Mouse (Mus musculus): ENCODE data around the gene Fdx1l. TPM values are rescaled to one million over a fixed set of nuclear protein-coding genes. Genes with fewer than 3 reads are reported as not detected.
"Not testable (repeated sequence)": the region's sequence is repeated elsewhere in the genome, so short reads cannot be mapped to it uniquely, and the experiment has no call there.

Gene Fdx1l
- polyA plus RNA-seq, 1 experiment from 2014 or later: 29.1 TPM

GRCm38 (mm10) chr9:21072641-21073040, 773 bp downstream of the Fdx1l start:
- ATAC-seq (ENCODE audit: insufficient read depth): 0 out of 2 replicates have a peak, but pooled peaks have one; percentile 10
- H3K27ac ChIP-seq (replicated peaks): peak overlapping the region; percentile 60
- H3K9ac ChIP-seq: peak overlapping the region; percentile 72
- peak overlapping the region; percentile 90 for H3K4me3 ChIP-seq (replicated peaks)
- H3K4me2 ChIP-seq: peak overlapping the region; percentile 96
- no peaks in the 10 kb centered on the region for H3K9me3 ChIP-seq (replicated peaks)
- H3K36me3 ChIP-seq (replicated peaks): peaks cover 51% of the 10 kb centered on the region
- no peaks in the 10 kb centered on the region for H3K27me3 ChIP-seq
- H3K4me1 ChIP-seq (replicated peaks): peaks cover 33% of the 10 kb centered on the region
- WGBS (ENCODE audit: insufficient replicate concordance): 7% methylated on average over 4 of the region's 4 CpGs

GRCm38 (mm10) chr9:21067006-21067684, 6.3 kb downstream of the Fdx1l start, which contains the start of gene Zglp1:
Zglp1 (minus strand) TSS chr9:21067093.
- Histone ChIP-seq H3K9me3 (replicated peaks) (no peaks in the 10 kb centered on the region), H3K4me3 (replicated peaks) (no peak within 1 kb of the TSS), H3K4me2 (no peak within 1 kb of the TSS), H3K4me1 (replicated peaks) (peaks cover 11% of the 10 kb centered on the region), H3K27me3 (no peaks in the 10 kb centered on the region), H3K36me3 (replicated peaks) (peaks cover 42% of the 10 kb centered on the region), H3K9ac (no peak within 1 kb of the TSS), H3K27ac (replicated peaks) (no peak within 1 kb of the TSS)
- WGBS (ENCODE audit: insufficient replicate concordance): 82% methylated on average over 27 of the region's 27 CpGs
- ATAC-seq (ENCODE audit: insufficient read depth): no peak

GRCm38 (mm10) chr9:21062928-21063327, 10.5 kb downstream of the Fdx1l start:
- no peak overlapping the region for H3K27ac ChIP-seq (replicated peaks)
- no peak overlapping the region for H3K4me2 ChIP-seq
- peaks cover 33% of the 10 kb centered on the region for H3K36me3 ChIP-seq (replicated peaks)
- ATAC-seq (ENCODE audit: insufficient read depth): no peak
- H3K4me3 ChIP-seq (replicated peaks): no peak overlapping the region
- H3K9ac ChIP-seq: no peak overlapping the region
- no peaks in the 10 kb centered on the region for H3K27me3 ChIP-seq
- 84% methylated on average over 2 of the region's 2 CpGs for WGBS (ENCODE audit: insufficient replicate concordance)
- no peaks in the 10 kb centered on the region for H3K9me3 ChIP-seq (replicated peaks)
- 0 out of 2 replicates have a peak, but pooled peaks cover 4% of the 10 kb centered on the region for H3K4me1 ChIP-seq (replicated peaks)

DNA sequence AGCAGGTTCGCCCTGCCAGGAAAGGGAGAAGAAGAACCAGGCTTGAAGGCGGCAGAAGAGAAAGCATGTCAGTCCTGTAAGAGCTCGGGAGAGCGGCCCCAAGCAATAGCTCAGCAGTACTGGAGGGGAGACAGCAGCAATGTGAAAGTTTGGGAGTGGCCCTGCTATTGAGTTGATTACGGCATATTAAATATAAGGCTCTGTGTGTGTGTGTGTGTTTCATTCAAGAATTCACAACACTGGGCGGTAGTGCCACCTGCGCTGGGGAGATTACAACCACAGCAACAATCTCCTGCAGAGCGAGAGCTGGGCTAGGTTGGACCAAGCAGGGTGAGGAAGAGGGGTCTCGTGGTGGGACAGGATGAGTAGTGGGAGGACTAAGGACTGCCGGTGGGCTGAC, 21.8 kb downstream of the Fdx1l start:
- H3K27me3 ChIP-seq: peaks cover 22% of the 10 kb centered on the region; the same call in 1 of the 2 replicates
- peak overlapping the region; percentile 25; the same call in 1 of the 2 replicates for H3K9ac ChIP-seq
- peak; percentile 68 for ATAC-seq (ENCODE audit: insufficient read depth)
- no peaks in the 10 kb centered on the region for H3K36me3 ChIP-seq (replicated peaks)
- H3K4me2 ChIP-seq: peak overlapping the region; percentile 16; the same call in 1 of the 2 replicates
- H3K9me3 ChIP-seq (replicated peaks): no peaks in the 10 kb centered on the region
- peaks cover 10% of the 10 kb centered on the region for H3K4me1 ChIP-seq (replicated peaks)
- H3K27ac ChIP-seq (replicated peaks): no peak overlapping the region
- no peak overlapping the region for H3K4me3 ChIP-seq (replicated peaks)
- 34% methylated on average over 10 of the region's 10 CpGs for WGBS (ENCODE audit: insufficient replicate concordance)

GRCm38 (mm10) chr9:21045235-21045634, 28.2 kb downstream of the Fdx1l start:
- peaks cover 17% of the 10 kb centered on the region for H3K4me1 ChIP-seq (replicated peaks)
- H3K27ac ChIP-seq (replicated peaks): no peak overlapping the region
- H3K9me3 ChIP-seq (replicated peaks): no peaks in the 10 kb centered on the region
- peaks cover 7% of the 10 kb centered on the region; the same call in 1 of the 2 replicates for H3K27me3 ChIP-seq
- ATAC-seq (ENCODE audit: insufficient read depth): no peak
- no peaks in the 10 kb centered on the region for H3K36me3 ChIP-seq (replicated peaks)
- WGBS (ENCODE audit: insufficient replicate concordance): 51% methylated on average over 3 of the region's 3 CpGs
- no peak overlapping the region for H3K4me2 ChIP-seq
- H3K9ac ChIP-seq: no peak overlapping the region
- no peak overlapping the region for H3K4me3 ChIP-seq (replicated peaks)

GRCm38 (mm10) chr9:21044785-21045184, 28.6 kb downstream of the Fdx1l start:
- H3K4me3 ChIP-seq (replicated peaks); H3K27ac ChIP-seq (replicated peaks); ATAC-seq (ENCODE audit: insufficient read depth); H3K4me2 ChIP-seq; H3K27me3 ChIP-seq; H3K36me3 ChIP-seq (replicated peaks); H3K9ac ChIP-seq; H3K9me3 ChIP-seq (replicated peaks): not testable (repeated sequence)
- peaks cover 21% of the 10 kb centered on the region for H3K4me1 ChIP-seq (replicated peaks)
- WGBS (ENCODE audit: insufficient replicate concordance): 45% methylated on average over 1 of the region's 1 CpGs

GRCm38 (mm10) chr9:21043563-21043962, 29.9 kb downstream of the Fdx1l start:
- Histone ChIP-seq H3K36me3 (replicated peaks) (no peaks in the 10 kb centered on the region), H3K4me3 (replicated peaks) (no peak overlapping the region), H3K27me3 (peaks cover 22% of the 10 kb centered on the region), H3K4me1 (replicated peaks) (peaks cover 32% of the 10 kb centered on the region), H3K9me3 (replicated peaks) (no peaks in the 10 kb centered on the region), H3K27ac (replicated peaks) (no peak overlapping the region), H3K4me2 (no peak overlapping the region), H3K9ac (no peak overlapping the region)
- 37% methylated on average over 4 of the region's 4 CpGs for WGBS (ENCODE audit: insufficient replicate concordance)
- no peak for ATAC-seq (ENCODE audit: insufficient read depth)

DNA sequence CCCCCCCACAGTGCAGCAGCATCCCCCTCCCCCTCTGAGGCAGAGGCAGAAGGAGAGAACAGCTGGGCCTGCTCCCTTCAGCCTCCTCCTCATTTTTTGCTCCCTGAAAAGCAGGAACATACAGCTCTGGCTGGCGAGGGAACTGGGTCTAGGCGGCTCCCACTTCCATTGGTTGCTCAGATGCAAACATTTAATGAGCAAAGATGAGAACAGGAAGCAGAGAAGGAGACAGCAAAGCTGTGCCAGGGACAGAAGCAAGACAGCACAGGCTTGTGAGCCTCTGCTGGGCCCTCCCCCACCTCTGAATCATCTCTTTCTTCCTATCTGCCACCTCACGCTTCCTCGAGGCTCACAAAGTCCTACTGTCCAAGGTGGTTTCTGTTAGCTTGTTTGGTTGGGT, 32.1 kb downstream of the Fdx1l start:
- H3K4me2 ChIP-seq: no peak overlapping the region
- ATAC-seq (ENCODE audit: insufficient read depth): no peak
- no peak overlapping the region for H3K27ac ChIP-seq (replicated peaks)
- WGBS (ENCODE audit: insufficient replicate concordance): 34% methylated on average over 4 of the region's 4 CpGs
- H3K36me3 ChIP-seq (replicated peaks): no peaks in the 10 kb centered on the region
- H3K9me3 ChIP-seq (replicated peaks): no peaks in the 10 kb centered on the region
- H3K9ac ChIP-seq: no peak overlapping the region
- H3K27me3 ChIP-seq: peaks cover 44% of the 10 kb centered on the region
- H3K4me1 ChIP-seq (replicated peaks): peaks cover 51% of the 10 kb centered on the region
- H3K4me3 ChIP-seq (replicated peaks): no peak overlapping the region

- H3K27ac ChIP-seq (replicated peaks): peak overlapping the region; percentile 61
- H3K27me3 ChIP-seq: peaks cover 56% of the 10 kb centered on the region
- no peaks in the 10 kb centered on the region; the same call in 1 of the 2 replicates for H3K36me3 ChIP-seq (replicated peaks)
- H3K4me1 ChIP-seq (replicated peaks): peaks cover 65% of the 10 kb centered on the region
- H3K9ac ChIP-seq: no peak overlapping the region
- 29% methylated on average over 3 of the region's 3 CpGs for WGBS (ENCODE audit: insufficient replicate concordance)
- no peak overlapping the region for H3K4me3 ChIP-seq (replicated peaks)
- H3K4me2 ChIP-seq: peak overlapping the region; percentile 44
- peak; percentile 78 for ATAC-seq (ENCODE audit: insufficient read depth)
- H3K9me3 ChIP-seq (replicated peaks): no peaks in the 10 kb centered on the region
Observed at GRCm38 (mm10) chr9:21039779-21040178, 33.6 kb downstream of the Fdx1l start.

DNA sequence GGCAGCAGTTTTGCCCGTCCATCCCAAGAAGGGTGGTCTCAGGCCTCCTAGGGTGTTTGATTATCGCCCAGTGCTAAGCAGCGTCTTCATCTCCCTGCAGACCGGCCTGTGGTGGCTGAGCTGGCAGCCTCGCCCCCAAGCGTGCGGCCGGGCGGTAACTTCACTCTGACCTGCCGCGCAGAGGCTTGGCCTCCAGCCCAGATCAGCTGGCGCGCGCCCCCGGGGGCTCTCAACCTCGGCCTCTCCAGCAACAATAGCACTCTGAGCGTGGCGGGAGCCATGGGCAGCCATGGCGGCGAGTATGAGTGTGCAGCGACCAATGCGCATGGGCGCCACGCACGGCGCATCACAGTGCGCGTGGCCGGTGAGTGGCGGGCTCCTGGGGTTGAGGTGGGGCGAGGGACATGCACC, 35.9 kb downstream of the Fdx1l start:
- Histone ChIP-seq H3K4me3 (replicated peaks) (peak overlapping the region; percentile 34), H3K9me3 (replicated peaks) (no peaks in the 10 kb centered on the region), H3K4me2 (peak overlapping the region; percentile 48), H3K27me3 (peaks cover 79% of the 10 kb centered on the region), H3K36me3 (replicated peaks) (no peaks in the 10 kb centered on the region; the same call in 1 of the 2 replicates), H3K27ac (replicated peaks) (no peak overlapping the region), H3K9ac (no peak overlapping the region), H3K4me1 (replicated peaks) (peaks cover 82% of the 10 kb centered on the region)
- 6% methylated on average over 31 of the region's 31 CpGs for WGBS (ENCODE audit: insufficient replicate concordance)
- ATAC-seq (ENCODE audit: insufficient read depth): no peak

GRCm38 (mm10) chr9:21036666-21037065, 36.7 kb downstream of the Fdx1l start:
- Histone ChIP-seq H3K4me3 (replicated peaks) (0 out of 2 replicates have a peak overlapping the region, but pooled peaks have one; percentile 34), H3K27ac (replicated peaks) (no peak overlapping the region), H3K9ac (no peak overlapping the region), H3K4me1 (replicated peaks) (peaks cover 90% of the 10 kb centered on the region), H3K4me2 (peak overlapping the region; percentile 13; the same call in 1 of the 2 replicates), H3K27me3 (peaks cover 88% of the 10 kb centered on the region), H3K36me3 (replicated peaks) (no peaks in the 10 kb centered on the region; the same call in 1 of the 2 replicates), H3K9me3 (replicated peaks) (no peaks in the 10 kb centered on the region)
- no peak for ATAC-seq (ENCODE audit: insufficient read depth)
- 6% methylated on average over 22 of the region's 22 CpGs for WGBS (ENCODE audit: insufficient replicate concordance)
